Mouse (Mus musculus): ENCODE results near the gene Arhgap24. TPM values are rescaled to one million over a fixed set of nuclear protein-coding genes. Genes with fewer than 3 reads are reported as not detected.

Arhgap24 gene
- total RNA-seq, 2 experiments from 2014 or later: 17.2 to 33.0 TPM

DNA sequence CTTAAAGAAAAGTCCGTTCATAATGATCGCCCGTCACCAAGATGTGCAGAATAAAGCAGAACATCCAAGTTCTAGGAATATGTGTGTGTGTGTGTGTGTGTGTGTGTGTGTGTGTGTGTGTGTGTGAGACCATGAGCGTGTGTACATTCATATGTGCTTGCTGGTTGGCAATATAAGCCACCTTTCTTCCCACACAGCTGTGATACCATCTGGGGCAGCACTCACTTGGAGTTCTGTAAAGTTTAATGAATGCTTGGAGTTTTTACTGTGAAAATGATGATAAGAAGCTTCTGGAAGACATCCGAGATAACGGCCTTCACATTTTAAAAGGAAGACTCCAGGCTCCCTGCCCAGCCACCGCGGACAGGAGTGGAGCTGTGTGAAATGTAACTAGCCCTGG lies 465.4 kb downstream of the Arhgap24 start:
- intact Hi-C loops (cut with DNase I): no loop called here
- DNase-seq: no peak

DNA sequence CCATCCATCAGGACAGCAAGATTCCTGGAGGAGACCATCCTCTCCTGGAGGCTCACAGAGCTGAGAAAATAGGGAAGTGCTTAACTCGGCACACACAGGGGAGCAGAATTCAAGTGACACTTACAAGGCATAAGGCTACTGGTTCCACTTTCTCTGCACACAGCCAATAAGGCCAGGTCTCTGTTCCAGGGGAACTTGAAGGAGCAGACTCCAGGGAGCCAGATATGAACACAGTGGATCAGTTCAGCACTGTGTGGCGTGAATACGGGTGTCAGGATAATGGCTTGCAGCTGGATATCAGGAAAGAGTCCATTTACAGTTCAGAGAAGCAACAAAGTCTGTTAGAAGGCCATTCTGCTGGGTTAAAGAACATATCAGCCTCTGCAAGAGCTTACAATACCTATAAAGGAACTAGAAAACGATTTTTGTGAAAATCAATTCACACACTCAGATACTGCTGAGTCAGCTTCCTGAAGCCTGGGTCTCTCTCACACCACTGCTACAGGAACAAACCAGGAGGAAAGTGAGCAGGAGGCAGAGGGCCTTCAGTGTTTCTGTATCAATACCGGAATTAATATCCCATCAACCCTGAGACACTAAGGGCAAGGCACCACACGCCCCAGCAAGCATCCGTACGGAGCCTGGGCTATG lies 466.0 kb downstream of the Arhgap24 start:
- intact Hi-C loops (cut with DNase I): no loop called here
- peak in 1 of 2 experiments; percentile 4 for DNase-seq

All from heart, postnatal 36 days (tissue).